Mouse (Mus musculus): ENCODE measurements around the gene Nav2.
A peak's percentile ranks its signal among the peaks of the same experiment; 100 is the strongest.

The Nav2 gene

DNA sequence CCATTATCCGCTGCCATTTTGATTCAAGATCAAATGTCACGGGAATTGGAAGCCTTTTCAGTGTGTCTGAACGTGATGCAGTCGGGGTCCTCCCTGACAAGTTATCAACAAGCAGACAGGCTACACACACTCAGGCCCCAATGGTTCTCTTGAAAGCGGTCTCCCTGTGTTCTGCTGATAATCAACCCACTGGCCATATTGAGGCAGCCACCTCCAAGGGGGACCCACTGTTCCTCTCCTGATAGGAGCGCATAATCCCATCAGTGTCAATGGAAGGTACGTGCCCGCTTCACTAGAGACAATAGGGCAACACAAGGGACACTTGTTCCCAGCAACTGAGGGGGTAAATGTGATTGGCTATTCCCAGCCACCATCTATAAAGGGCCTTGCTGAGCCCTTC, 195.9 kb downstream of the Nav2 start:
- no peak for DNase-seq

DNA sequence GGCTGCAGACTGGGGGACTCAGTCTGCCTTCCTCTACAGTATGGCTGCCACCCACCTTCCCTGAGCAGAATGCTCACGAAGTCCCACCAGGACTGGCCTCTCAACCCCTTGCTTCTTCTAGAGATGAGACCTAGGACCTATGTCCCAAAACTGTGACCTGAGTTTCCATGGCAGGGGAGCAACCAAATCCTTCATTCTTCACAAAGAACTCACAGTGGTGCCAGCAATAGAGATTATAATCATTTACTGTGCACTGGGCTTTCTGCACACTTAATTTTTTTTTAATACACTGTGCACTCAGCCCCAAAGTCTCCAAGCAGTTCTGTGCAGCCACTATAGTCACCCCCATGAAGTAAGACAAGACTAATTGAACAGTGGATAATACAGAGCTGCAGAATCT, 196.3 kb downstream of the Nav2 start:
- no peak for DNase-seq

DNA sequence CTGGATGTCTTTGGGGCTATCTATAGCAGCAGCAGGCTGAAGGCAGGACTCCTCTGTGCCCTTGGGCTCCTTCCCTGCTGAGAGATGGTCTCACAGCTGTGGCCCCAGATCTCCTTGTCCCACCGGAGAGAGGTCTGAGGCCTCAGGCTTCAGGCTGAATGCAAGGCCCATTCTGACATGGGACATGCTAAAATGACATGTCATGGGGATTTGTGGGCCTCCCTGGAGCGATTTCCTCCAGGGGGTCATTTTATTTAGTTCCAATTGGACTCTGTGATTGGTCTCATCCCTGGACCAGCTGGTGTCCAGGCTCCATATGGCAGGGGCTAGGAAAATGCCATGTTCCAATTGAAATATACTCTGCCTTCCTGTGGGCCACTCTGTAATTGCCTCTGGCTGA, 197.0 kb downstream of the Nav2 start:
- DNase-seq, result no peak

DNA sequence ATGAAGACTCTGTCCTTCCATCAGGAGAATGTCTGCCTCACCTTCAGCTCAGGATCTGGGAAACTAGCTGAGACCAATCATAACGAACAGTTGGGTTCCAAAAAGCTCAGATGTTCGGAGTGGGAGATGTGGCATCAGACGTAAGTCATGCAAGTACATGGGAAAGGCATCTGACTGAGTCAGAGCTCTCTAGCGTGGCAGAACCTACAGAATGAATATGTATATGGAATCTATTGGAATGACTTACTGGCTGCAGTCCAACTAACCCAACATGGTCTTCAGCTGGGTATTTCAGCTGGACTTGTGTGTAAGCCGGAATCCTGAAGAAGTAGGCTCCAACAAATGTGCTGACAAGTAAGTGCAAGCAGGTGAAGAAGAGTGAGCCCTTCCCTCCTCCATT, 199.6 kb downstream of the Nav2 start:
- DNase-seq, result no peak

DNA sequence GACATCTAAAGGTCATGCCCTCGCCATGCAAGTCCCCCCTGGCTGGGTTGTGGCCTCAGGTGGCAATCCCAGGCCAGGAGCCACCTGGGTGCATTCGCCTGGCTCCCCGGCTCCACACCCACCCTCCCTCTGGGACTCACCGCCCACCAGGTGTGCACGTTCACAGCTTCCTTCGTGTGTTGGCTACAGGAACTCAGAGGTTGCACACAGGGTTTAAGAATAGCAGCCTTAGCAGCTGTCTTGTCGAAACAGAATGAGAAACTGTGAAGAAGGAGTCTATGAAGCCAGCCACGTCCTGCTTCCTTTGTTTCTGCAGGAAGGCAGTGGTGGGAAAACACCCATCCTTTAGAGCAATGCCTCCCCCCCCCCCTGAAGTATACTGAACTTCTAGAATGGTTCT, 210.5 kb downstream of the Nav2 start:
- DNase-seq, result no peak

DNA sequence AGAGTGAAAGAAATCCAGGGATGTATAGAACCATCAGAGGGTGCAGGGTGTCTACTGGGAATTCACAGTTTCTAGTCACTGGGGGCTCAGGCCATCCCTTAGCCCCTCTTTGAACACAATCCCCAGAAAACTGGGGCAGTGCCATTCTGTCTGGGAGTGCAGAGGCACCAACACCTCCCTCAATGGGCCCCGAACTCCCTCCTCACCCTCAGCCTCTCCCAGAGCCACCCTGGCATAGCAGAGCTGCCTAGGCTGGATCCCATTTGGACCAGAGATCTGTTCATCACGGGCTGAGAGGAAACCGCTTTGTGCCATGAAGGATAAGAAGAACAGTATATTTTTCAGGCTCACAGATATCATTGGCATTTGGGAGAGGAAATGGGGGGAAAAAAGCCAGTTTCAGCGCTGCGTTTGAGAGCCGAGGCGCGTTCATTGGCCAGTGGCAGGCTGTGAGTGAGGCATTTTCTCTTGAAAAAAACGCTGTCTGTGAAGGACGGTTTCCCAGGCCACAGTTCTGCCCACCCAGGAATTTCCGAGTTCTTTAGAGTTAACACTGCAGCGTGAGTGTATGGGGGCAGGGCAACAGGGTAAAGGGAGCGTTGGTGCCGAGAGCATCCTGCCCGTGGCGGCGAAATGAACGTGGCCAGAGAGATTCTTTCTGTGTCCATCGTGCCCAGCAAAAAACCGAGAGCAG, 211.4 kb downstream of the Nav2 start:
- DNase-seq, result no peak

DNA sequence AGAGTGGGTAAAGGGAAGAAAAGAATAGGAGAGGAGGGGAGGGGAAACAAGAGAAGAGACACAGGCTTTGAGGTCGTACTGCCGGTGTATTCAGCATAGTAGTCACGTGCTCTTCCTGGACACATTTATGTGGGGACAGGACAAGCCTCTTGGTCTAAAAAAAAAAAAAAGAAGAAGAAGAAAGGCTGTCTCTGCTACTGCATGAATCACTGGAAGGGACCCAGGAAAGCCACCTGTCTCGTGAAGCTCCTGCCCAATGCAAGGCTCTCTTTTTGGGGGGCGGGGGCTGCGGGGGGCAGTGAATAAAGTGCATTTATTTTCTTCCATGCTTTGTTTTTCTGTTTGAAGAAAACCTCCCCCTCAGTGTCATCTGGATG, 212.0 kb downstream of the Nav2 start:
- no peak for DNase-seq

DNA sequence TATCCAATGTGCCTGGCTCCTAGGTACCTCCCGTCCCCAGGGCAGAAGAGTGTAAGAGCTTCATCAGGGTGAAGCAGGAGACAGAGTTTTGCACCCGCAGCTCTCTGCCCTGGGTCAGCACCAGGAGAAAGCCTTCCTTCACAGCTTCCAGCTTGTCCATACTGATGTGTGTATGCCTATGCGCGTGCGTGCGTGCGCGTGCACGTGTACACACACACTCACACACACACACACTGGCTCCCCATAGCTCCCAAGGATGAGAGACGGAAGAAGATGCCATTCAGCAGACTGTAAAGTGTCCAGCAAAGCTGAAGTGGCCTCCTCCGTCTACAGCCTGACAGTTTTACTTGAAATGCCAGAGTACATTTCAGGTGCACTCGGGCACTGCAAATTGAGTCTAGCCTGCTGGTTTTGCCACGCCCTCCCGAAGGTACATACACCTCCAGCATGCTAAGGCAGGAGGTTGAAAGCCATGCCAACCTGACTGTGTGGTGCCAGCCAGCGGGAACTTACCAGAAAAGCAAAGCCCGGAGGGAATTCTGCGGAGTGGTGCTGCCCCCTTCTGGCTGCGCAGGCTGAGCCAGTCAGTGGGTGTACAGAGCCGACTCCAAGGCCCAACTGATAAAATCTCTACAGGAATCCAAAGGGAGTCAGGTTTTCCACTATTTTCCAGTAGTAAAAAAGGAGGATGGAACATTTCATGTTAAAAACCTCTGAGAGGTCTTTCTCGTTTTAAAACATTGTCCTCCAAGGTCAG, 212.6 kb downstream of the Nav2 start:
- peak; percentile 83 to 94 for DNase-seq

DNA sequence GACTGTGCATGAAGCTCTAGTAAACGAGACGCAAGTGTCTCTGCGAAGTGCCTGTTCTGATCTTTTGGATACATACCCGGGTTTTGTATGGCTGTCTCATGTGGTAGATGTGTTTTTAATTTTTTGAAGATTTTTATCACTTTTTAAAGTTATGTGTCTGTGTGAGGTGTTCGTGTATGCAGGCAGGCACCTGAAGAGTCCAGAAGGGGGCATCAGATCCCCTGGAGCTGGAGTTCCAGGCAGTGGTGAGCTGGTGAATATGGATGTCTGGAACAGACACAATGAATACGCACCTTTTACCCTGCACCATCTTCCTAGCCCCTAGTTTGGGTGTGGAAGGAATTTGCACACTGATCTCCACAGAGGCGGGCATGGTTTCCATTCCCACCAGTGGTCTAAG, 214.0 kb downstream of the Nav2 start:
- no peak for DNase-seq

DNA sequence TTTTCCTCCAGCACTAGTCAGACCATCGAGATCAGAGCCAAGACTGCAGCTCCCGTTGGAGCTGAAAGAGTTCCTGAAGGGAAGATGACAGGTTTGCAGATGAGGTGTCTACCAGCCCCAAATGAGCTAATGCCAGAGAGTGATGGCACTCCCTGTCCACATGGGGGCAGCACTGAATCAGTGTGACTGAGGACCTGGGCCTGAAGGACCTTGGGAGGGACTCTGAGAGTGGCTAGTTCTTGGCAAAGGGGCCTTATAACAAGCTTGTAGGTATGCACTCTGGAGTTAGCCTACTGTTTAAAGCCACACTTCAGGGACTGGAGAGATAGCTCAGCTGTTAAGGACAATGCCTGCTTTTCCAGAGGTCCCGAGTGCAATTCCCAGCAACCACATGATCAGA, 217.0 kb downstream of the Nav2 start:
- peak; percentile 33 to 70 for DNase-seq

DNA sequence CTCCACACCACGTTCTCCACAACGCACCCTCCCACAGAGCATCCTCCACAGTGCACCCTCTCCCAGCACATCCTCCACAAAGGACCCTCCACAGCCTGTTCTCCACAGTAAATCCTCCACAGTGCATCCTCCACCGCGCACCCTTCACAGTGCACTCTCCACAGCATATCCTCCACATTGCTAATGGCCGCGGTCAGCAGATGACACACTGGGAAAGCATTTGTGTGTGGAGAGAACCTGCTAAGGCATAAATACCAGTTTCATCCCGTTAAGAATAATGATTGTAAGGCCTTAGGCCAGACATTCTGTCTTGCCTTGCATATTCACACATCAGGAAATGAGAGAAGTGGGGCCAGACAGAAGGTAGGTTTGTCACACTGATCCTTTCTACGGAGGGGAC, 219.7 kb downstream of the Nav2 start:
- DNase-seq, result no peak

DNA sequence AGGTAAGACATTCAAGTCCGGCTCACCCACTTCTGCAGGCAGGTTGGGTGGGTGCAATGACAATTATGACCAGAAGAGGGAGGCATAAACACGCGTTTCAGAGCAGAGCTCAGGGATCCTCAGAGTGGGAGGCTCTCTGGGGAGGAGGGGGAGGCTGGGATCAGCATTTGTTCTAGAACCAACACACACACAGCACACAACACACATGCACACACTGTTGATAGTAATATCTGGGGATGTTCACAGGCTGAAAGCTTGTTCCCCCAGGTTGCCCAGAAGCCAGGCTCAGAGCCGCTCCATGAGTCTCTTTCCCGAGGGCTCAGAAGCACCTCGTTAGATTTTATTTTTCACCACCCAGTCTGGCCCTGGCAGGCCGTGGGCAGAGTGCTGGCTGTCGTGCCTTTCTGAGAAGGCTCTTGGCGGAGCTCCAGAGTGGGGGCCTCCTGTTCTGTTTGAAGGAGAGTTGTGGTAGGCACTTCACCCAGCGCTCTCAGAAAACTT, 224.4 kb downstream of the Nav2 start:
- peak; percentile 70 to 86 for DNase-seq

DNA sequence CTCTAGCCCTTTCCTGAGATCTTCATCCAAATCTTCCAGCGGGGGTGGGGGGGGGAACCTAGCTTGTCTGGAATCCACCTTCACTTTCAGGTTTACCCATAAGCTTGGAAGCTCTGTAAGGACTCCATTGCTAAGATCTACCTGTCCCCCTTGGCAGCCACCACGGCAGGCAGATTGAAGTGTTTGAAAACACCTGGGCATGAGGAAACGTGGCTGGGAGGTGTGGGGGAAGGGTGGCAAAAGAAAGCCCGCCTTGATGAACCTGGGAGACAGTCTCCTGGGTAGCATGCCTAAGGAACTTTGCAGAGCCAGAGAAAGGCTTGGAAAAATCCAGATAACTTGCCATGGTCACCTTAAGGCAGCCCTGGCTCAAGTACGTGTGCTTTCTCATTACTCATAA, 225.9 kb downstream of the Nav2 start:
- no peak for DNase-seq

DNA sequence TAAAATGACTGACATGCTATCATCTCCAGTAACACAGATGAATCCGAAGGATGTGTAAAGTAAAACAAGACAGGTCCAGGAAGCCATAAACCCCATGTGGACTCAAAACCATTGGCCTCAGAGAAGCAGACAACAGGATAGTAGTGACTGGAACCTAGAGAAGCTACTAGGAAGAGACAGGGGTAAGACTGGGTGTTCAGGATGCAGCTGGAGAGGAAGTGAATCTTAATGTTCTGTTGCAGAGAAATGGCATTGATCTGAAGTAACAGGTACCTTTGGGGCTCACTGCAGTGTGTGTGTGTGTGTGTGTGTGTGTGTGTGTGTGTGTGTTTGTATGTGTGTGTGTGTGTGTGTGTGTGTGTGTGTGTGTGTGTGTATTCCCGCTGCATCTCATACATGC, 231.2 kb downstream of the Nav2 start:
- no peak for DNase-seq

DNA sequence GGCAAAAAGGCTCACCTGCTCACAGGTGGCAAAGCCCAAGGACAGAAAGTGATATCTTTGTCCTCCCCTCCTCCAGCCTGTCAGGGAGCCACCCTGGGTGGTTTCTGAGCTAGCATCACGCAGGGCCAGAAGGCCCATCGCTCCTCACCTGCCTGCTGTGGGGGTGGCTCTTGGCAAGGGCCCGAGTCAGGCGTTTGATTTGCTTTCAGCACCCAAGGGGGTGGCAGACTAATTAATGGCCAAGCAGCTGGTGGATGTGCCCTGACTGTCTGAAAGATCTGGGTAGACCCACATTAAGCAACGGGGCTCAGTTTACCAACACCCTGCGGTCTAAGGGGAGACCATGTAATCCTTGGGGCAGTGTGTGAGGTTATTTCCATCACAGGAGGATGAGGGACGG, 235.4 kb downstream of the Nav2 start:
- DNase-seq, result no peak

DNA sequence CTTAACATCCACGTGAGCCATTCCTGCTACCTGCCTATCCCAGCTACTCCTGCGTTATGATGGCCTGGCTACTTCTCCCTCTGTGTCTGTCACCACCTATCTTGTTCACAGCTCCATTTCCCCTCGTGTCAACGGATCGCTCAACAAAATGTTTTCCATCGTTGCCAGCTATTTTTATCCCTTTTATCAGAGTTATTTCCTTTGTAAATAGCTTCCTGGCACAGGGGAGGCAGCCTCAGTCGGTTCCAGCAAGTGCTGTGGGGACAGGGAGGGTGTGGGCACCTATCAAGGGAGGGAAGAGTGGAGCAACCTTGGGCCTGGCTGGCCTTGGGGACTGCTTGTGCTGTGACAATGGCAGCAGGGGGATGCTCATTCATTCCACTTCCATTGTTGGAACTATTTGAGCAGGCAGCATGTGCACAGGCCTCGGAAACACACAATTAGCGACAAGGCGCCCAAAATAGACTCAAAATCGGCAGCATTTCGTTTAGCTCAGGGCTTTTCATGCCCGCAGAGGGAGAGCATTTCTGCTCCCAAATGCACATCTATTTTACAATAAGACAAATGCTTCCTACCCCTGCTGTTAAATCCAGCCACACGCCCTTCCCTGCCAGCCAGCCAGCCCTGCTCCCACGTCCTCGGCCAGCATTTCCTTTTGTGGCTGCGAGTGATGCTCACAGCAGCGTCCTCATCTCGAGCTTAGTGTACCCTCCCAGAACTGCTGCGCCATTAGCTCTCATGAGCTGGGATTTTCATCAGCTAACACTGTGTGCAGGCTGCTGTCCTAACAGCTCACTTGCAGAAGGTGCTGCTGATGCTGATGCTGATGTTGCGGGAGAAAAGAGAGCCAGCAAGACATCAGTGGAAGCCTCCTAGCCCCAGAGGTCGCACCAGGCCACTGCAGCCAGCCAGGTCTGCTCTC, 237.5 kb downstream of the Nav2 start:
- peak; percentile 39 to 54 for DNase-seq

DNA sequence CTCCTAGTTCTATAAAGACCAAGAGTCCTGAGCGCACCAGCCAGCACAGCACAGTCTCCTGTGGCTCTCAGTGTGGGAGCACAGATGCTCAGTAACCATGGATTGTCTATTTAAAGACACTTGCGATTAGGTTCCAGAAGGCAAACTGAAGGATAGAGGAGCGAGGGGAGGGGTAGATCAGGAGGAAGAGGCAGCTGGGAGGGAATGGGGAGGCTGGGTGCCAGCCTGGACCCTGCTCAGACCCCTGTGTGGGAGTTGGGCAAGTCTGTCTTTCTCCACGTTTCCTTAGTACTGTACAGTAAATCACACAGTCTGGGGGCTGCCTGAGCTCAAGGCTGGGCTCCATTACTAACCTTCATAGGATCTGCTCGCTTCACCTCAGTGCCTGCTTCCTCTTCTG, 243.8 kb downstream of the Nav2 start:
- DNase-seq, result no peak

DNA sequence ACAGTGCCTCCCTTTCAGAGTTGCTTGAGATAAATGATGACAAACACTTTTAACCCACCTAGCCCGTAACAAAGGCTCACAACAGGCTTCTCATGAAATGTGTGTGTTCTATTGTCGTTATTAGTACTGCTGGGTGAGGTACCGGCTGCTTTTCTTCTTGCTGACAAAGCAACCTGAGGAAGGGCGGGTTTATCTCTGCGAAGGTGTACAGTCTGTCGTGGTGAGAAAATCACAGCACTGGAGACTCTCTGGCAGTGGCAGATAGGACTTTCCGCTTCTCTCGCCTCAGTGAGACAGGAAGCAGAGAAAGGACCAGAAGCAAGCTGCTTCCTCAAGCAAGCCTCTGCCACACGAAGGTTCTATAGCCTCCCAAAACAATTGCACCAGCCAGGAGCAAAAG, 244.2 kb downstream of the Nav2 start:
- no peak for DNase-seq

DNA sequence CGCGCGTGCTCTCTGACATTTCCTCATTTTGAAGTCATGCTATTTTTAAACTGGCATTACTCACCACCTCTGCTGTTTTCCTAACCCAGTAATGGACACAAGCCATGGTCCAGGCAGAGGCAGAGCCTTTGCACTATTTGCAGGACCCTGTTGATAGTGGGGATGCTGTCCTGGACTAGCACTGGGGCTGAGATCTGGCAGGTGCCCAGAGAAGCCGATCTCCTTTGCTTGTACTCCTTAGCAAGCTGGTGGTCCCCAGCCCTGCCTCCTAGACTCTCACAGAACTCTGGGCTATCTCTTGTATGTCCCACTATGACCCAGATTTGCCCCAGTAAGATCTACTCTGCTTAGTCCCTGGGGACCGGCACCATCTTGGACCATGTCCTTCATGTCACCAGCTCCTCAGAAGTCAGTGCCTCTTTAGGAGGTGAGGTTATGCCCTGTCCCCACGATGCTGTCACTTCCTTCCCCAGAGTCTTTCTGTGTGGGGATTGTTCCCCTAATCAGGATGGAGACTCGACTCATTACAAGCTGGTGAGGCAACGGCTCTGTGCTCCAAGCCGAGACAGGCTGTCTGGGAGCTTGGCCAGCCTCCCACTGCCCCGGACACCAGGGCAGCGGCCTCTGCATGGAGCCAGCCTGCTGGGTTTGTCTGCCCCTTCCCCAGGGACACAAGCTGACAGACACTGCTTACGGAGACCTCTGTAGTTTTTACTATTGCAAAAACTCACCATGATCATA, 250.3 kb downstream of the Nav2 start:
- peak; percentile 6 to 43 for DNase-seq

DNA sequence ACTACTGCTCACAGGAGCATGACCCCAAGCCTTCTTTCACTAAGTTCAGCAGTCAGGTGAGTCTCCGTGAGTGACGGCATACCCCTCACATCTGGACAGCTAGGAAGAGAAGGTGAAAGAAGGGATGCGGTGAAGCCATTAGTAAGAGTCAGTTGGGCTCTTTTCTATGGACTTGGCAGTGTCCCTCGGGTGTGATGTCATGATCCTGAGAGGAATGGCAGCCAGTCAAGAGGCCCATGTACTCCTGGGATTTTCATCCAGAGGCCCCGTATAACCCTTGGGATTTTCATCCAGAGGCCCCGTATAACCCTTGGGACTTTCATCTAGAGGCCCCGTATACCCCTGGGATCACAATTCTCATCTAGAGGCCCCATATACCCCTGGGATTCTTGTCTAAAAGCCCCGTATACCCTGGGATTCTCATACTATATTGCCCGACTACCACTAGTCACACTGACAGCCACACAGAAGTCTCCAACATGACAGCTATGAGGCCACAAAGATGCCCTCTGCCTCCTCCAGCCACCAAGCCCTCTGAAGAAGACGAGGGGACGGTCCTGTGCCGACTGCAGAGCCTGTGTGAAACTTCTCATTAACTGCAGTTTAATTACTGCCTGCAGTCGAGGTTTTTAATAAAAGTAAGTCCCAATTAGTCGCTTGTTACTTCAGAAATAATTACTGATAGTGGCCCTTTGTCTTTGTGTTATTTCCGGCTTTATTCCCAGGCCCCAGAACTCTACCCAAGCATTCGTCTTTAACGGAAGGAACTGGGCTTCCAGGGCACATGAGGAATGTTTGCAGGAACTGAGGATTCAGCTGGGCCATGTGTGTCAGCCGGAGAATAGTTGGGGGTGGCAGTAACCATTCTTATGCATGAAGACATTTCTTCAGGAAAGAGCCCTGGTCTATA, 251.4 kb downstream of the Nav2 start:
- no peak for DNase-seq

DNA sequence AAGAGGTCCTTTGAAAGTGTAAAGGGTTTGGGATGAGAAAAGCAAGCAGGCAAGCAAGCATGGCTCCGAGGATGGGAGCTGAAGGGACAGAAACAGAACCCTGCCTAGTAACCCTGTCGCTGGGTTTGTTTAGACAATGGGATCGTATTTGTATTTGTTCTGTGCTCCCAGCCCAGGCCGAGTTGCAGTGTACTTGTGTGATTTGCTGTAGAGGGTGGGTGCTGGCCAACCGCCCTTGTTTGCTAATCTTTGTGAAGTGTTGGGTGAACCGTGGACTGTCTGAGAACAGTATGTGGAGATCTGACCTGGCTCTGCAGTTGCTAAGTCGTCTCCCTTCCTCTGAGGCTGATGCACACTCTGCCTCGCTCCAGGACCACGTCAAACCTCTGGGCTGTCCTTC, 253.6 kb downstream of the Nav2 start:
- DNase-seq, result no peak

DNA sequence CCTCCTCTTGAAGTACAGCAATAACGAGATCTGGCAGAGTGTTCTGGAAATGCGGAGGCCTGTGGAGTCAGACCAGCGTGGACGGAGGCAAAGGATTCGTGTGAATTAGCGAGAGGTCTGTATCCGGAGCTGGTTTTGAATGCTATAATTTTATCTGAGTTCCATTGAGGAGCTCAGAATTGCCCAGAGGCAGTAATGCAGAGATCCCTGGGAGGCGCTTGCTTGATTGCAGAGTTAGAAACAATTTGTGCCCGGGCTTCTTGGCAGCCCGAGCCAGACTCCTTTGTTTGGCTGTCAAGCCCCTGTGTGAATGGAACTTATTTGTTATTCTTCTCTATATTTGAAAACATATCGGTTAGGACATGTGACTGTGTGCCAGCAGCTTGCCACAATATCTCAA, 255.3 kb downstream of the Nav2 start:
- DNase-seq, result peak; percentile 10 to 12

All from kidney, postnatal 36 days (tissue).